Mouse (Mus musculus): ENCODE measurements around the gene Gm12258.

Gene Gm12258

GRCm38 (mm10) chr11:58903511-58904409, 56.8 kb downstream of the Gm12258 start, which contains the start of gene Zfp39:
Gene Zfp39, minus strand, starts transcription at chr11:58904225.
- DNase-seq, result peak; percentile 97

- DNase-seq, result no peak
These were observed 57.4 kb downstream of the Gm12258 start for GRCm38 (mm10) chr11:58904410-58904718.

GRCm38 (mm10) chr11:58904838-58905237, 57.9 kb downstream of the Gm12258 start:
- DNase-seq, result peak in 1 of 2 experiments; percentile 29

All from lung, adult 18-20 months (tissue).